Mouse (Mus musculus) left cerebral cortex, adult 11 months (tissue): ENCODE data around the gene Arhgap24.

Experiments used
- DNase-seq: peaks from one replicate; pipeline ENCODE4 v3.0.0; 2022; ENCODE audit warnings: low spot score

The Arhgap24 gene

GRCm38 (mm10) chr5:102481215-102482211 lies at the start of gene Arhgap24:
TSS of gene Arhgap24 (plus strand) at chr5:102481391.
- peak; percentile 7 for DNase-seq

- no peak for DNase-seq
Observed at GRCm38 (mm10) chr5:102434182-102434581, 47.0 kb upstream of the Arhgap24 start.

- no peak for DNase-seq
Observed at GRCm38 (mm10) chr5:102436581-102436980, 44.6 kb upstream of the Arhgap24 start.

- peak; percentile 9 for DNase-seq
Observed at GRCm38 (mm10) chr5:102439119-102439877, 41.9 kb upstream of the Arhgap24 start.

- no peak for DNase-seq
Observed at GRCm38 (mm10) chr5:102447436-102447835, 33.8 kb upstream of the Arhgap24 start.

GRCm38 (mm10) chr5:102450897-102451296 lies 30.3 kb upstream of the Arhgap24 start:
- DNase-seq, result no peak

- DNase-seq, result no peak
Observed at GRCm38 (mm10) chr5:102452079-102452797, 29.0 kb upstream of the Arhgap24 start.

GRCm38 (mm10) chr5:102453324-102453723 lies 27.9 kb upstream of the Arhgap24 start:
- no peak for DNase-seq

GRCm38 (mm10) chr5:102455247-102455646 lies 25.9 kb upstream of the Arhgap24 start:
- no peak for DNase-seq

- DNase-seq, result no peak
Observed at GRCm38 (mm10) chr5:102460452-102461197, 20.6 kb upstream of the Arhgap24 start.

- no peak for DNase-seq
Observed at GRCm38 (mm10) chr5:102462948-102463347, 18.2 kb upstream of the Arhgap24 start.

- DNase-seq, result no peak
Observed at GRCm38 (mm10) chr5:102465372-102465771, 15.8 kb upstream of the Arhgap24 start.

GRCm38 (mm10) chr5:102468292-102468691 lies 12.9 kb upstream of the Arhgap24 start:
- no peak for DNase-seq

GRCm38 (mm10) chr5:102470284-102470683 lies 10.9 kb upstream of the Arhgap24 start:
- no peak for DNase-seq

GRCm38 (mm10) chr5:102478076-102478475 lies 3.1 kb upstream of the Arhgap24 start:
- DNase-seq, result no peak

GRCm38 (mm10) chr5:102483285-102483975 lies 2.2 kb downstream of the Arhgap24 start:
- no peak for DNase-seq

GRCm38 (mm10) chr5:102491554-102491953 lies 10.4 kb downstream of the Arhgap24 start:
- no peak for DNase-seq

GRCm38 (mm10) chr5:102492152-102492551 lies 11.0 kb downstream of the Arhgap24 start:
- no peak for DNase-seq

GRCm38 (mm10) chr5:102494827-102495226 lies 13.6 kb downstream of the Arhgap24 start:
- DNase-seq, result no peak

- no peak for DNase-seq
Observed at GRCm38 (mm10) chr5:102497205-102497604, 16.0 kb downstream of the Arhgap24 start.

- no peak for DNase-seq
Observed at GRCm38 (mm10) chr5:102498747-102499146, 17.6 kb downstream of the Arhgap24 start.
